Mouse (Mus musculus): ENCODE data around the gene Klhdc7b.
A peak's percentile ranks its signal among the peaks of the same experiment; 100 is the strongest.

Klhdc7b gene

DNA sequence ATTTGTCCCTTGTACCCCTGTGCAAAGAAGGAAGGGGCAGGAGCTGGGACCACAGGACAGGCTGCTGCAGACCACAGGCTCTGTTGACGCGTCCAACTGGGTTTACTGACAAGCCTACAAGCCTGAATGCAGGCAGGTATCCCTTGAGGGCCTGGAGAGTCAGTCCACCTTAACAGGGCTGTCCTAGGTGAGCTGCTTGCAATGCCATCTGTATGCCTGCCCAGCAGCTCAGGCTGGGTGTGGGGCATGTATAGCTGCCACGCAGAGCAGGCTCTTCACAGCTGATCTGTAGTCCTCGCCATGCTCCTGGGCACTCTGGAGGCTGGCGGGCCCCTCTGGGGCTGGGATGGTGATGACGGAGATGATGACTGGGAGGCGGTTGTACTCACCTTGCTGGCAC is at the start of gene Klhdc7b:
Gene Klhdc7b (plus strand): TSS at position 301 of the 400 bp plus-strand sequence.
- DNase-seq (ENCODE audit: low spot score in 2 of 2), result no peak

DNA sequence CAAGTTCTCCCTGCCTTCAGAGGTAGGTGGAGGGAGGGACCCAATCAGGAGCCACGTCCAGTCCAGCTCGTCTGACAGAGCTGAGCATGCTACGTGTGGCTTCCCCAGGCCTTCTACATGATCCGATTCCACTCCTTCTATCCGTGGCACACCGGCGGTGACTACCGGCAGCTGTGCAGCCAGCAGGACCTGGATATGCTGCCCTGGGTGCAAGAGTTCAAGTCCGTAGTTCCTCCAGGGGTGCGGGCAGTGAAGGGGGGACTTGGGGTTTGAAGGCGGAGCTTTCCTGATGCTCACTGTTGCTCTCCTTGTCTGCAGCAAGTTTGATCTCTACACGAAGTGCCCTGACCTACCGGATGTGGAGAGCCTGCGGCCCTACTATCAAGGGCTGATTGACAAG is 48.3 kb upstream of the Klhdc7b start:
- DNase-seq (ENCODE audit: low spot score in 2 of 2), result no peak

DNA sequence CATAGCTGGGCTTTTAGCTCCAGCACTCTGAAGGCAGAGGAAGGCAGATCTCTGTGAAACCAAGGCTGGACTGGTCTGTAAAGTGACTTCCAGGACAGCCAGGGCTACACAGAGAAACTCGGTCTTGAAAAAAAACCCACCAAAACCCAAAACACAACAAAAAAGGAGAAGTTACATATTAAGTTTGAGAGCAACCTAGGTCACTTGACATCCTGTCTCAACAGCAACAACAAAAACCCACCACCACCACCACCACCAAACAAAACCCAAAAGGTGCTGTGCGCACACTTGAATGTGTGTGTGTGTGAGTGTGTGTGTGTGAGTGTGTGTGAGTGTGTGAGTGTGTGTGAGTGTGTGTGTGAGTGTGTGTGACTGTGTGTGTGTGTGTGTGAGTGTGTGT is 45.0 kb upstream of the Klhdc7b start:
- DNase-seq (ENCODE audit: low spot score in 2 of 2), result no peak

DNA sequence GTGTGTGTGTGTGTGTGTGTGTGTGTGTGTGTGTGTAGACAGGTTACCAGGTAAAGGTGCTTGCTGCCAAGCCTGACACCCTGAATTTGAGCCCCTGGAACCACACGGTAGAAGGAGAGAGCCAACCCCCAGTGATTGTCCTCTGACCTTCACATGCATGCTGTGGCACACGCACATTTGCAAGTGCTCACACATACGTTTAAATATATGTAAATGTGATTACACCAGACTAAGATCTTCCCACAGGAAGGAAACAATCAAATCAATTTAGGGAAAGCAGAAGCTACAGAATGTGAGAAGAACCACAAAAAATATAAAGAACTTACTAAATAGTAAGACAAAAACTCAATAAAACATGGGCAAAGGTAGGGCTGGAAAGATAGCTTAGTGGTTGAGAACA is 44.6 kb upstream of the Klhdc7b start:
- DNase-seq (ENCODE audit: low spot score in 2 of 2), result no peak

DNA sequence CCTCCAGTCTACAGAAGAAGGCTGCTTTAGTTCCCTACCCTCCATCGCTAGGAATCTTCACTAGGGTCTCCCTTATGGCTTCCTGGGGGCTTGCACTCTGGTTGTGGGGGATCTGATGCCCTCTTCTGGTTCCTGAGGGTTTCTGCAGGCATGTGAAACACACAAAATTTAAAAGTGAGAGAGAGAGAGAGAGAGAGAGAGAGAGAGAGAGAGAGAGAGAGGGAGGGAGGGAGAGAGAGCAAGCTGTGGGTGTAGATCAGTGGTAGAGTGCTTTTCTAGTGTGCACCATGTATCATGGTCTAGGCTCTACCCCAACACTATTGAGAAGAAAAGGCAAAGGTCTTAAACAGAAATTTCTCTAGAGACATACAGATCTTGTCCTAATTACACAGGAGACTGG is 43.0 kb upstream of the Klhdc7b start:
- DNase-seq (ENCODE audit: low spot score in 2 of 2), result no peak

DNA sequence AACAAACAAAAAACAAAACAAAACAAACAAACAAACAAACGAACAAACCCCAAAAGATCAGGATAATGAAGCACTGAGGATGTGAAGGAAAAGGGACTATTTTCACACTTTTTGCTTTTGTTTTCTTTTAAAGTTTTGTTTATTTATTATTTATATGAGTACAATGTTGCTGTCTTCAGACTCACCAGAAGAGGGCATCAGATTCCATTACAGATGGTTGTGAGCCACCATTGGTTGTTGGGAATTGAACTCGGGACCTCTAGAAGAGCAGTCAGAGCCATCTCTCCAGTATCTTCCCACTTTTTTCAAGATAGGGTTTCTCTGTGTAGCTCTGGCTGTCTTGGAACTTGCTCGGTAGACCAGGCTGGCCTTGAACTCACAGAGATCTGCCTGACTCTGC is 41.4 kb upstream of the Klhdc7b start:
- no peak for DNase-seq (ENCODE audit: low spot score in 2 of 2)

DNA sequence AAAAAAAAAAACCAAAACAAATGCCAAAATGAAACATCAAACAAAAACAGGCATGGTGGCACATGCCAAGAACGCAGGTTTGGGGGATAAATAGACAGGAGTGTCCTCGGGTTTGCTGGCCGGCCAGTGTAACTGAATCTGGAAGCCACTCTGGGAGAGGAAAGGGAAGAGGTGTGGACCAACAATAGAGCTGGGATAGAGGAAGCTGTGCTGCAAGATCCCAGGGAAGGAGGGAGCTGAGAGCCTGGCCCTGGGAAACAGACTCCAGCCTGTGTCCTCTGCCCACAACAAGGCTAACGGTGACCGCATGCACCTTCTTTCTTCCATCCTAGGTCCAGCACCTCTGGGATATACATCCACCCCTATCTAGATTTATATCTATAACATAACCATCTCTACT is 34.3 kb upstream of the Klhdc7b start:
- no peak for DNase-seq (ENCODE audit: low spot score in 2 of 2)

DNA sequence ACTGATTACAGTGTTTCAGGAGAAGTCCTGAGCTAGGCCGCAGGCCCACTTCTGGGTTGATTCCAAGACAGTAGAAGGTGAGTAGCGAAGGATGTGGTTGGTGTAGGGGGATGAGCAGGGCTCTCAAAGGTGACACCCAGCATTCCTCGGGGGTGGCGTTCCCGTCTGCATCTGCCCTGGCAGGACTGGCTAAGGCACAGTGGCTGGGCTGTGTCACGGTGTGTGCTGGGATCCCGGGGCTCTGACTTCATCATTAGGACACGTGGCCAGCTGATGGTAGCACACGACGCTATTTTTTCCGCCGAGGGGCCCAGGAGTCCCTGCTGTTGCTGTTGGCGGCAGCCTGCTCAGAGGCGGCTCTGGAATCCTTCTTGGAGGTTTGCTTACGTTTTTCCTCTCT is 33.4 kb upstream of the Klhdc7b start:
- DNase-seq (ENCODE audit: low spot score in 2 of 2), result no peak

DNA sequence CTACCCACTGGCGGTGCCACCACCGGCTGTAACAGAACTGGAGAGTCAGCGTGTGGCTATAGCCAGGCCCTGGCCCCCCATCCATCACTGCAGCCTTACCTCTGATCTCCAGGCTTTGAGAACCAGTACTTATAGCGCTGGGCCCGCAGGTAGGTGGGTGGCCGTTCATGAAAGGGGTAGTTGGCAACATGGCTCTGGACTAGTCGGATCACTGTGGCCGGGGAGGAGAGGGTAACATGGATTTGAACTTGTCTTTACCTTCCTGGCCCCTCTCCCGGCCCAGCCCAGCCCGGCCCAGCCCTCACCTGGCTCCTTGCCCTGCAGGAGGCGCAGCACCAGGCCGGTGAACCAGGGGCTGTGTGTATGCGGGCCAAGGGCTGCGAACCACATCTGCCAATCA is 32.7 kb upstream of the Klhdc7b start:
- no peak for DNase-seq (ENCODE audit: low spot score in 2 of 2)

DNA sequence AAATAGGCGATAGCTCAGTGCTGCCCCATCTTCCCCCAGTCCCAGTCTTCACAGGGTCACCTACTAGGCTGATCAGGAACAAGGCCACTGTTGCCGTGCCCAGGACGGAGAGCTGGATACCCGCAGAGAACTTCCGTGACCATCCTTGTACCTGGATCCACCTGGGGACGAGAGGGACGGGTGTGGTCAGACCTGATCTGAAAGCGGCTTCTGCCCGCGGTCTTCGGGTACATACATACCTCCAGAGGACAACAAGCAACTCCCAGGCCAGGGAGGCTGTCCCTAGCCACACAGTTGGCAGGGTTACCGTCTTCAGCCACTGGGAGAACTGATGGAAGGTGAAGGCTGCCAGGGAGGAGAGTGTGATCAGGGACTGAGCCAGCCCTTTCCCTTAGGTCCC is 31.9 kb upstream of the Klhdc7b start:
- DNase-seq (ENCODE audit: low spot score in 2 of 2), result no peak

DNA sequence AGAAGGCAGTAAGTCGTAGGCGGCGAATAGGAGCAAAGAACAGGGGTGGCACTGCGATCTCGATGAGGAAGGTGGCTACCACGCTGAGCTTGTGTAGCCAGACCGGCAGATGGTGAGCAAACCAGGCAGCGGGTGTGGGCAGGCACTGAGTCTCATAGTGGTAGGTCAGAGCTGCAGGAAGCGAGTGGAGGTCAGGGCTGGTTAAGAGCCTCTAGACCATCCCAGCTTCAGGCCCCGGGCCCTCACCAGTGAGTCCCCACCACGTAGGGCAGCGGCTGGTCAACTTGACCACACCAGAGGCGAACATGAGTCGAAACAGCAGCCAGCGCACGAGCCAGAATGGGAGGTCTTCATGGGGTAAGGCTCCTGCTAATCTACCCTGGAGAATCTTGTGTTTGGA is 30.9 kb upstream of the Klhdc7b start:
- no peak for DNase-seq (ENCODE audit: low spot score in 2 of 2)

DNA sequence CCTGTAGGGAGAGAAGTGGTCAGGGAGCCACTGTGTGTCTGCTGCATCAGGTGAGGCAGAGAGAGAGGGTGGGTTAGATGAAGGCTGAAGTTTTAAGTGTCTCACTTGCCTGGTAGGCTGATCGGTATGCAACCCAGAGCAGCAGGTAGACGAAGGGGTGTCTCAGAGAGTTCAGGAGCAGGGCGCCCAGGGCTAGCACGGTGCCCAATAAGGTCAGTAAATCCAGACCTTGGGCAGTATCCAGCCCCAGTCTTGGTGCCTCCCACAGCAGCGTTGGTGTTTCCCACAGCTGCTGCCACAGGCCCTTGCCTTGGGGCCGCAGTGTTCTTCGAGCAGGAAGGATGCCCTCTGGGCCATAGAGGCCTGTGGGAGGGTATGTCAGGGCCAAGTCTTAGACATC is 30.3 kb upstream of the Klhdc7b start:
- no peak for DNase-seq (ENCODE audit: low spot score in 2 of 2)

DNA sequence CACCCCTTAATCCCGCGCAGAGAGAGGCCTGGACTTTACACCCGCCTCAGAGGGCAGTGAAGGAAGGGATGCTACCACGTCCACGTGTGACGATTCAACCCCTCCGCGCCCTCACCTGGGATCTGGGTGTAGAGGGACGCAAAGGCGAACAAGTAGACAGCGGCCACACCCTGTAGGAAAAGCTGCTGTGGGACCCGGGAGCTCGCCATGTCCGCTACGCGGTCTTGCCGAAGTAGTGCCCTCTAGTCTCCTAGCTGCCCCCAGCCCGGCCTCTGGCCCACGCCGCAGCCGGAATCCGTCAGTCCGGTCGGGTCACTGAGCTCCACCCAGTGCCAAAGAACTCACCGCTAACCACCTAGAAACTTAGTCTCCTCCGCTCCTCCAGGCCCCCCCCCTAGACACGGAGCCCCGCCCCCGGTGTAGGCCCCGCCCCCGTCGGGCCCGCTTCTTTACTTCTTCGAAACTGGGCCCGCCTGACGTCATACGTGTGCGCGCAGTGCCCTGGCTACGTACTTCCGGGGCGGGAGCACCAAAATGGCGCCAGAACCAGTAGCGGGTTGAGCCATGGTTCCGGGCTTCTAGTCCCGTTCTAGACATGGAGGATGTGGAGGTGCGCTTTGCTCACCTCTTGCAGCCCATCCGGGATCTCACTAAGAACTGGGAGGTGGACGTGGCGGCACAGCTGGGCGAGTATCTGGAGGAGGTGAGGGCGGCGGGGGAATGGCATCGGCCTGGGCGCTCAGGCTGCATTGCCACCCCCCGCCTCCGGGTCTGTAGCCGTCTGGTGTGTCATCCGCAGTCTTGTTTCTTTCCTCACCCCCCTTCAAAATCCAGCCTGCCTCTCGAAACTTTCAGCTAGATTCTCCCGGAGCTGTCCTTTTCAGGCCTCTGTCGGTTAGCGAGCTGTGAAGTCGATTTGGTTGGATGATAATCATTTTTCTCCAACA is 29.2 kb upstream of the Klhdc7b start, which contains the start of the genes Lmf2 and Ncaph2:
Gene Lmf2 (minus strand): TSS at position 419 of the 947 bp plus-strand sequence.
Gene Ncaph2 (plus strand): TSS at position 479 of the 947 bp plus-strand sequence.
- DNase-seq (ENCODE audit: low spot score in 2 of 2), result peak; percentile 79 to 94

DNA sequence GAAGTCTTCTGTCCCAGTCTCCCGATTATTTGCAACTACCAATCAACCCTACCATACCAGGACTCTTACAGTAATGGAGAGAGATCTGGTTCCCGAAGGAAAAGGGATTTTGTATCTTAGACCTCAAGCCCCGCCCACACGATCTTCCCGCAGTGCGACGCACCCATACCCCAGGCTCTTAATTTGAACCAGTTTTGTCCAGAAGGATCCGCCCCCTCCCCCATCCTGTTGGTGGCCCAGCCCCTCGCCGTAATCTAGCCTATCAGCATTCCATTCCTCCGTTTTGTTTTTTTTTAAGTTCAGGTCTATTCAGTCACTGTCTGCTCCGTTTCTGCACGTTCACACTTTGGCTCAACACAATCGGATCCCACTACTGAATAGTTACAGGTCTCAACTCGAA is 28.3 kb upstream of the Klhdc7b start:
- peak in 1 of 2 experiments; percentile 39 for DNase-seq (ENCODE audit: low spot score in 2 of 2)

DNA sequence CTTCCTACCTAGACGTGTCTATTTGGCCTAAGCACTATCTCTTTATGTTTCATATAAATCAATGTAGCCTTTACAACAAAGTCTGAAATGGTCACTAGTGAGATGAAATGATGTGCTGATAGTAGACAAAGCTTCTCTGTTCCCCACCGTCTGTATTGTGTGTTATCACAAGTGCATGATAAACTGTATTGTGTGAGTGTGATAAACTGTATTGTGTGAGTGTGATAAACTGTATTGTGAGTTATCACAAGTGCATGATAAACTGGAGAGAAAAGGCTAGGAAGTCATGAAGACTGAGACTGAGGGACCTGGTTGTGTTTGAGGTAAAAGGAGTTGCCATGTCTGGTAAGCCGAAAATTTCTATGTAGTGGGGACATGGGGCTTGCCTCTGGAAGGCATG is 25.9 kb upstream of the Klhdc7b start:
- DNase-seq (ENCODE audit: low spot score in 2 of 2), result no peak

DNA sequence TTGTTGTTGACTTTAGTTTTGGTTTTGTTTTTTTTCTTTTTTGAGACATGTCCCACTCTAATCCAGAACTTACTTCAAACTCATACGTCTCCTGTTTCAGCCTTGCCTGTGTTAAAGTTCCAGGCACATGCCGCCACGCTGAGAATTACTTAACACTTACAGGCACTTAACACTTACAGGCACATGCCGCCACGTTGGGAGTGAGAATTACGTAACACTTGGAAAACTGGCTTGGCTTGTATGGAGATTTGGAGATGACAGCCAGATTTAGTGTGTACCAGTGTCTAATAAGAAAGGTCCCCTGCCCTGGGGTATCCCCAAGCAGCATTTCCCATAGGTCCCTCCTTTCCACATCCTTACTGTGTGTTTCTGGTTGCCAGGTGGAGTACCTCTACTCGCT is 21.7 kb upstream of the Klhdc7b start:
- DNase-seq (ENCODE audit: low spot score in 2 of 2), result no peak

DNA sequence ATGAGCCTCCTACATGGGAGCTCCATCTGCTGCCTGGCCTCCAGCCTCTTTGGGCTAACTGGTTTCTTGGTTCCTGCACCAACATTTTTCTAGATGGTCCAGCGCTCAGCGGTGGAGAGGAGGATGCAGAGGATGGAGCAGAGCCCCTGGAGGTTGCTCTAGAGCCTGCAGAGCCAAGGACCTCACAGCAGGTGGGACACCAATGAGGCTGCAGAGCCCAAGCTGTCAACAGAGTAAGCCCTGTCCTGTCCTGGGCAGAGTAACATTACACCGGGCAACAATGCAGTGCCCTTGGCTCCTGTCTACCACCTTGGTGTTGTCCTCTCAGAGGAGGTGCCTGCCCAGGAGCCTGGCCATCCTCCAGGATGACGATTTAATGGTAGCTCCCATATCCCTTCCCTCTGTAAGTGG is 19.6 kb upstream of the Klhdc7b start:
- DNase-seq (ENCODE audit: low spot score in 2 of 2), result no peak

DNA sequence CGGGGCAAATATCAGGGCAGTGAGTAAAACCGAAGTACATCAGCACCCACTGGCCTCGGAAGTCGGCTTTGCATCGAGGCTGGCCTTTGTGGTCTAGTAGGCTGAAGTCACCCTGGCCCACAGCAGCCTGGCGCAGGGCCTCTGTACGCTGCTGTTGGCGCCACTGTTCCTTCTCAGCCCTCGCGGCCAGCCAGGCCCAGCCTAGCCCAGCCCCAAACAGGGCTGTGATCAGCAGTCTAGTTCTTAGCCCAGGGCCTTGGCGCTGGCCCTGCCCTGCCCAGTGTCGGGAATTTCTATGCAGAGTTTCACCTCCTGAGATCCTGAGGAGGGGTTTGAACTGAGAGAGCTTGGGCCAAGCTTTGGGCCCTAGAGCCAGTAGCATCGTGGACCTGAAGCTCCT is 12.6 kb upstream of the Klhdc7b start:
- DNase-seq (ENCODE audit: low spot score in 2 of 2), result no peak

DNA sequence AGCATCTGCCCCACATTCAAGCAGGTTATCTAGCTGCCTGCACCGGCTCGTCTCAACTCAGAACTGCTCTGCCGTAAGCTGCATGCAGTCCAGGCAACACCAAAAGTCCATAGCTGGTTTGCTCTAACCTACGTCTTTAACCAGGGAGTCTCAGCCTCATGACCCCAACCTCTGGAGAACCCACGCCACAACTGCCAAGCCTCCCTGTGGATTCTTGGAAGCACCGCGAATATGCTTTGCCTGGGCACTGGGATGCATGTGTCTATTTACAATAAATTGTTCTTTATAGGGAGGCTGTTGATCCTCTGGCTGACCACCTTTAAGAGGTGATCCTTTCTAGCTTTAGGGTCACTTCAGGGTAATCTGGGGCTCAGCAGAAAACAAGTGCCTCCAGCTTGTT is 12.2 kb upstream of the Klhdc7b start:
- no peak for DNase-seq (ENCODE audit: low spot score in 2 of 2)

DNA sequence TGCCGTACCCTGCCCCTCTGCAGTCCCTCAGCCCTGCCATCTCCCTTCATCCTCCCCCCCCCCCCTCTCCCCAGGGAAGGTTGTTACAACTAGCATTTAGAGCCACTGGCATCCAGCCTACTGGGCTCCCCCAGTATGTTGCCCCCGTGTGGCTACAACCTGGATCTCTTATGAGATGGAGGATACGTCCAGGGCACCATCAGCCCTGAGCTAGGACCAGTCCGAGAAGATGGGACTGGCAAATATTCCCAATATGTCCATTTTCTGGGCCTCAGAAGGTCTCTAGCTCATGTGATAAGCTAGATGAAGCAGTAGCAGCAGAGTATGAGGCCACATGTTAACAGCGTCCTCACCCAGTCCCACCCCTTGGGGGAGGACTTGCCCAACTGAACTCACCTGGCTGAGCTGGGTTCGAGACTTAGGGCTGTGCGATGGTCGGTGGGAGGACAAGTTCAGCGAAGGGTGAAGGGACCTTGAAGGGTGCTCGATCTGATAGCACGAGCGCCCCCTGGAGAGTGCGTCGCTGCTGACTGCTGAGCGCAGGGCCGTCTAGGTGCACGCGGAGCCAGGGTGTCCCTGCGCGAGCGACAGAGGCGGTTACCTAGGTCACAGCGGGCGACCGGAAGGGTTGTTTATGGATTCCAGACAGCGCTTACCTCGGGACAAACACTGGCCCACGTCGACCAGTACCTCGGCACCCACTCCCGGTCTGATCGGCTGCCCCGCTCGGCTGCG is 11.5 kb upstream of the Klhdc7b start:
- peak; percentile 67 to 87 for DNase-seq (ENCODE audit: low spot score in 2 of 2)

DNA sequence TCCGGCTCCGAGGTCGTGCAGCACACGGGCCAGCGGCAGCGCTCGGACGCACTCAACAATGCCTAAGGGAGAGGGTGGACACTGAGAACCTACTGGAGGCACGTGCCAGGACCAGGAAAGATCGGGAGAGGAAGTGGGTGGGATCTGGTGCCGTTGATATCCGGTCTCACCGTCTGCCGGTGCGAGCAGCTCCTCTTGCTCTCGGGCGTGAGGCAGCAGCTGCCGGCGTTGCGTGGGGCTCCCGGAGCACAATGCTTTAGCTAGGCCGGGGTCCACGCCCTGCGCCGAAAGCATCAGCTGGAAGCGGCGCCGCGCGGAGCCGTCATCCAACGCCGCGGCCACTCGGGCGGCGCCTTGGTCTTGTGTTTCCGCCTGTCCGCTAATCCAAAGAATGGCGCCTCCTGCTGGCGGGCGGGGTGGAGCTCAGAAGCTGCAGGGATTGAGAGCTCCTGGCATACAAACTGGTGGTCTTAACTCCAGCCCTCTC is 10.9 kb upstream of the Klhdc7b start, which contains the start of gene Sco2:
Gene Sco2 (minus strand): TSS at position 85 of the 487 bp plus-strand sequence.
- peak; percentile 66 to 94 for DNase-seq (ENCODE audit: low spot score in 2 of 2)

DNA sequence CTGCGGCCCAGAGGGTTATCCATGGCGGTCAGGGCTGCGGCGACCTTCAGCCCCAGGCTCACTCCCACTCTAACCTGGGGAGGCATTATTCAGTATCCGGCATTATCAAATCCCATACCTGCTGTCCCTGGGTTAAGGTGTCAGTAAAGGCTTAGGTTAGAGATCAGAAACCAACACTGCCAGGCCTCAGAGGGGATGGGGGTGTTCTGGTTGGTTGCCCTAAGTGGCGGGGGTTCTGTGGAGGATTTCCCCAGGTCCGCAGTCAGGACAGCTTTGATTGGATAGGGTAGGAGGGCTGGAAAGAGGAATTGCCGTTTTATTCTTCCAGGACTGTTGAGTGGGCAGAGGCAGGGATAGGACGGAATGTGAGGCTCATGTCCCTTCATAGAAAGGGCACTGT is 10.4 kb upstream of the Klhdc7b start:
- no peak for DNase-seq (ENCODE audit: low spot score in 2 of 2)
